Mouse (Mus musculus) bone marrow, adult 2 months (tissue): ENCODE results near the gene Fam172a.

Experiments used
- CTCF ChIP-seq: fragments of 200-500 bp; IDR thresholded peaks from 2 replicates; pipeline ENCODE4 v1.5.1; 2011; ENCODE audit warnings: low read length, control low read depth; ENCODE audit not compliant: control insufficient read depth, insufficient read depth
- POLR2A ChIP-seq: fragments of 200-500 bp; IDR thresholded peaks from 2 replicates; pipeline ENCODE4 v1.6.1; 2011; ENCODE audit warnings: low read depth, mild to moderate bottlenecking, control low read depth, low read length, borderline replicate concordance; ENCODE audit not compliant: control insufficient read depth

DNA sequence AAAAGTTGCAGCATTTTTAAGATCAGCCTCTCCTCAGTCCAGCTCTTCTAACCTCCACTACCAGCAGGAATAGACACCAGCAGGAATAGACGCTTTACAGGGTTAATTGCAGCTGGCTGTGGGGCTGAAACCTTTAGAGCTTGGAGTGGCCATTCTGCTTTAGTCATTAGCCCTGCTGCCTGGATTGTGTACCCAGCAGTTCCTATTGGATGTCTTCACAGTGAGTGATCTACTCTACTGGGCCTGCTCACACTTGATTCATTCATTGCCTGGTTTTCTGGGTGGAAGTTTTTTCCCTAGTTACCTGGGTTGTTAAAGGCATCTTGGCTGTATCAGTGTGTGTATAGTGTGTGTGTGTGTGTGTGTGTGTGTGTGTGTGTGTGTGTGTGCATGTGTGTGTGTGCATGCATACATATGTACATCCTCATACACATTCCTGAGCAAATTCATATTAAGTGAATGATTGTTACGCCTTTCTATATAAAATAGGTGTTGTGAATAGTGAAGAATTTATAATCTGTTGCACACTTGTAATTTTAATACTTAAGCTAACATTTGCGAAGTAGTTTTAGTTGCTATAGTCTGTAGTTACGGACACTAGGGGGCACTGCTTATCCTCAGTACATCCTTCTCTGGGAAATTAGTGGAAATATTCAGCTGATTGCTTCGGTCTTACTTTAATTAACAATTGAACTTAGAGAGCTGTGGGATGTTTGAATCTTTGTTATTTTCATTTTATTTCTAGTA lies 280.4 kb downstream of the Fam172a start:
- TF ChIP-seq POLR2A (no peak), CTCF (no peak)
